Mouse (Mus musculus): ENCODE data around the gene Polr2i.
"Not testable (repeated sequence)": the region's sequence is repeated elsewhere in the genome, so short reads cannot be mapped to it uniquely, and the experiment has no call there.

Polr2i gene

GRCm38 (mm10) chr7:30231669-30232454, at the start of gene Polr2i, which contains the start of gene Tbcb:
Gene Polr2i (plus strand): TSS chr7:30231948.
Gene Tbcb (minus strand): TSS chr7:30232272.
- peak; percentile 99 for DNase-seq (ENCODE audit: low read depth, low spot score)

DNA sequence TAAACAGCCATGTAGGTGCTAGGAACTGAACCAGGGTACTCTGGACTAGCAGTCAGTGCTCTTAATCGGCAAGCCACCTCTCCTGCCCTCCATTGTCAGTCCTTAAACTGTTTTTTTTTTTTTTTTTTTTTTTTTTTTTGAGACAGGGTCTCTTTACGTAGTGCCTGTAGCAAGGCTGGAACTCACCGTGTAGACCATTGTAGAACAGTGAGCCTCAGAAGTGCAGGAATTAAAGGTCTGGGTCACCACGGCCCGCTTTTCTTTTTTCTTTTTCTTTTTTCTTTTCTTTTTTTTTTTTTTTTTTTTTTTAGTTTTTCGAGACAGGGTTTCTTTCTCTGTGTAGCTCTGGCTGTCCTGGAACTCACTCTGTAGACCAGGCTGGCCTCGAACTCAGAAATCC, 48.6 kb upstream of the Polr2i start:
- DNase-seq (ENCODE audit: low read depth, low spot score), result not testable (repeated sequence)

DNA sequence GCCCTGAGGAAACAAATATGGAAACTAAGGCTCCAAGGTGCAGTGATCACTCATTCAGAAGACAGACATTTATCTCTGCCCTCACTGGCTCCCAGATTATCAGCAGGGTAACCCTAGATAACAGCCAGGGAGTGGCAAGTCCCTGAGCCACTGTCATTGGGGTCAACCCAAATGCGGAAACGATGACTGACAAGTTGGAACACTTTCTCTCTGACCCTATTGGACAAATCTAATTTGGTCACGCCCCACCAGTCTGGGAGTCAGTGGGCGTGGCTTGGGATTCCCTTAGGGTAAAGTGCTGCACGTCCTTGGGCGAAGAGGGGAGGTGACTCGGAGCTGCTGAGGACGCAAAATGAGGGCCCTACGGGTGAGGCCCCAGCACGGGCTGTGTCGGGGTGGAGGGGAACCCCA, 47.9 kb upstream of the Polr2i start, which contains the start of gene Cox7a1:
Cox7a1 (plus strand) TSS at position 266 of the 411 bp plus-strand sequence.
- peak; percentile 16 for DNase-seq (ENCODE audit: low read depth, low spot score)

- DNase-seq (ENCODE audit: low read depth, low spot score), result no peak
Observed at GRCm38 (mm10) chr7:30184641-30185348, 47.0 kb upstream of the Polr2i start.

DNA sequence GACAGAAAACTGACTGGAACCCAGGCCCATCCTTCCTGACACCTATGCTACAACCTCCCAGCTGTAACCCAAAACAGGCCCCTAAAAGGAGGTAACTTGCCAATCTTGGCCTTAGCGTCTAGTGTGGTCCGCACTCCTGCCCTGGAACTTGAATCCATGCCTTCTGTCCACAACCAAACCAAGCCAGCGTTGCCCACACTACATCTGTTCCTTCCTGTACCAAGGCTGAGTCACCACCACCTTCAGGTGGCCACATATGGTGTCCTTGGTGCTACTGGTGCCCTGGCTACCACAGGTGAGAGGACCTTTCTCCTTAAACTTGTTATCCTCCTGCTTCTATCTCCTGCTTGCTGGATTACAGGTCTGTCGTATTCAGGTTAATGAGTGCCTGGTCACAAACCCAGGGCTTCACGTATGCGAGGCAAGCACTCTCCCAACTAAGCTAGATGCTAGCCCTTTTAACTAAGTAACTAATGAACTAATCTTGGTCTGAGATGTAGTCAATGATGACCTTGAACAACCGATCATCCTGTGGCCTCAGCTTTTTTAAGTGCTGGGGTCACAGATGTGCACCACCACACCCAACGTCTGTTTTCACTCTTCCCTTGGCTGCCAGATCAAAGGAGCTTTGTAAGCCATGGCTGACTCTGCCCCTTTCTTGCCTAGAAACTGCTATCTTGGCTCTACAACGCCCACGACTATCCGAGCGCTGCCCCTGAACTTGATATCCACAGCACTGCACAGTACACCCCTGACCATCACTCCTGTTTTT, 43.2 kb upstream of the Polr2i start:
- no peak for DNase-seq (ENCODE audit: low read depth, low spot score)

DNA sequence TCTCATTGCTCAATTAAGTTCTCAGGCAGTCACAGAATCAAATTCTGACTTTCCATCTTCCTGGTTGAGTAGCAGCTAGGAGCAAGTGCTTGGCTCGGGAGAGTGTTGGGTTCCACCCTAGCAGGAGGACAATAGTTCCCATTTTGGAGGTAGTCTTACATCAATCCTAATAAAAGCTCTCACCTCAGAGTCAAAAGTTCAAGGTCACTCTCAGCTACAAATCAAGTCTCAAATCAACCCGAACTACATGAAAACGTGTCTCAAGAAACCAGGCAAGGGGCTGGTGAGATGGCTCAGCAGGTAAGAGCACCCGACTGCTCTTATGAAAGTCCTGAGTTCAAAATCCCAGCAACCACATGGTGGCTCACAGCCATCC, 42.6 kb upstream of the Polr2i start:
- DNase-seq (ENCODE audit: low read depth, low spot score), result no peak

GRCm38 (mm10) chr7:30192088-30192487, 39.7 kb upstream of the Polr2i start:
- no peak for DNase-seq (ENCODE audit: low read depth, low spot score)

DNA sequence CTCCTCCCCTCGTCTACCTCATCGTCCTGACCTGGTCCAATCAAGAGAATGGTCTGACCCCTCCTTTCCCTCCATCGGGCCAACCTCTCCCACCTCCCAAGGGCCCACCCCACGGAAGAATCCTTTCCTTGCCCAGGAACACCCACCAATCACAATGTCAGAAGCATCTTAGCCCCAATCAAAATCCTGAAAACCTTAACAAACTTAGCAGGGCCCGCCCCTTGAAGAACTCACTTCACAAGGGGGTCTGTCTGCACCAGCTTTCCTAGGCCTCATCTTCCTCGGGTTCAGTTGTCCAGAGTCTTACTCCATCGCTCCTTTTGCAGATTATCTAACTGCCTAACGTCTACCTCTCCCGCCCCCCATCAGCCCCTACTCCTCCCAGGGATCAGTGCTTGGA, 38.7 kb upstream of the Polr2i start:
- no peak for DNase-seq (ENCODE audit: low read depth, low spot score)

GRCm38 (mm10) chr7:30193581-30194100, 38.1 kb upstream of the Polr2i start:
- peak; percentile 32 for DNase-seq (ENCODE audit: low read depth, low spot score)

GRCm38 (mm10) chr7:30194101-30194831, 37.5 kb upstream of the Polr2i start:
- peak; percentile 23 for DNase-seq (ENCODE audit: low read depth, low spot score)

DNA sequence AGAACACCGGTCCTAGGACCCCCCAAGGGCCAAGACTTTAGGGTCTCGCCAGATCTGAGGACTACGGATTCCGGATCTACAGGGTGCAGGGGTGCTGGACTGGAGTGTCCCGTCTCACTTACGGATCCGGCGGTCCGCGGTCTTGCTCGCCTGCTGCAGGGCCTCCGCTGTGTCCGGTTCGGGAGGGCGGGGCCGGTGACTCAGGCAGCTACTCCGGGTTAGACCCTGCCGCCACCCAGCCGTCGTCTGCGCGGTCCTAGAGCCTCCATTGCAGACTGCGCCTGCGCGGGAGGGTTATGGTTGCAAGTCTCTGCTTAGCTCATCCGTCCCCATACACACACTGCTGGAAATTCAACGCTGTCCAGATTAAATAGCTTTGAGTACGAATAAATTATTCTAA, 36.9 kb upstream of the Polr2i start:
- DNase-seq (ENCODE audit: low read depth, low spot score), result peak; percentile 95

GRCm38 (mm10) chr7:30195461-30195860, 36.3 kb upstream of the Polr2i start:
- no peak for DNase-seq (ENCODE audit: low read depth, low spot score)

DNA sequence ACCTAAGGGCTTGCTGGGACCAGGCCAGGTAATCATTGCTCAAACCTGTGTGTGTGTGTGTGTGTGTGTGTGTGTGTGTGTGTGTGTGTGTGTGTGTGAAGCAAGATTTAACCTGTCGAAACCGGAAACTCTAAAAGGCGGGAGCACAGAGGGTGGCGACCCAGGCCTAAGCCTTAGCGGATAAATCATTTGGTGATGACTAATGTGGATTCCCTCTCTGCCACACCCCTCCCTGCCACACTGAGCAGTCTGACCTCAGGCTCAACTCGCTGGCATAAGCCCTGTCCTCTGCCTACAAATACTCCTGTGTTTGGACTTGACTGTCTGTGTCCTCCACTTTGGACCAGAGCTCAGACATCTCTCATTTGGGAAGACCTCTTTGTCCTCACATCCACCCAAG, 35.6 kb upstream of the Polr2i start:
- no peak for DNase-seq (ENCODE audit: low read depth, low spot score)

- no peak for DNase-seq (ENCODE audit: low read depth, low spot score)
Observed at GRCm38 (mm10) chr7:30197592-30198129, 34.1 kb upstream of the Polr2i start.

DNA sequence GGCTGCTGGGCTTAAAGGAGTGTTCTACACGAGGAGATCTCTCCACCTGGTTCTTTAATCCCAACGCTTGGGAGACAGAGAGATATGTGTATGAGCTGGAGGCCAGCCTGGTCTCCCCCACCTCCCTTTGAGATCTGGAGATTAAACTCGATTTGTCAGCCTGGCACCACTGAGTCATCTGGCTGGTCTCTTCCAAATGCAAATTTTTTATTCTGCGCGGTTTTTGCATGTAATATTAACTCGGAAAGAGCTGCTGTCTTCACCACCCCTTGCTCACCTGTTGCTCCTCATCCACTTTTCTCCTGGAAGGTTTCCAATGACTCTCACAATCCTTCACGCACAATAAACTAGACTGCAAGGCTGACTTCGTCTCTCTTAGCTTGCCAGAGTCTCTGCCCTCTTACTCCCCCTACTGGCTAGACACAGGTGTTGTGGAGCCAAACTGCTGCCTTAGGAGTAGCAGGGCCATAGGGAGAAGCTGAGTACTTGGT, 33.2 kb upstream of the Polr2i start, which contains the start of gene Capns1:
Capns1 (minus strand) TSS at position 331 of the 491 bp plus-strand sequence.
- DNase-seq (ENCODE audit: low read depth, low spot score), result peak; percentile 78

DNA sequence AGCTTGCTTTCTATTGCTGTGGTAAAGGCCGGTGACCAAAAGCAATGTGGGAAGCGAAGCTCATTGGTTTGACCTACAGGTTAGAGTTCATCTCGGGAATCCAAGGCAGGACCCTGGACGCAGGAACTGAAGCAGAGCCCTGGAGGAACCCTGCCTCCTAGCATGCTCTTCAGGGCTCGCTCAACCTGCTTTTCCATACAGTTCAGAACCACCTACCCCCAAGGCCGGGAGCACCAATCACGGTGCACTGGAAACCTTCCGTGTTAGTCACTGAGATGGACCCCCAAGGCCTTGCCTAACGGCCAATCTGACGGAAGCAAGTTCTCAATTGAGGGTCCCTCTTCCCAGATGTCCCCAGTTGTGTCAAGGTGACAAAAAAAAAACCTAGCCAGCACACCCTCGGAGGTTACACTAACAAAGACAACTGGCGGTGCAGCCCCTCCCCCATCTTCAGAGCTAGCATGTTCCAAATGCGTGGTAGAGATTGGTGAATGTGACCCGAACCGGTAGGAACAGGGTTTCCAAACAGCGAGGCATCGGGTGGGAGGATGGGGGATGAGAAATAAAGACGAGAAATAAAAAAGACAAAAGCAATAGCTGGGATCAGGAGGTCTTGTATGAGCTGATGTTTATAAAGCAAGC, 32.1 kb upstream of the Polr2i start:
- DNase-seq (ENCODE audit: low read depth, low spot score), result no peak

DNA sequence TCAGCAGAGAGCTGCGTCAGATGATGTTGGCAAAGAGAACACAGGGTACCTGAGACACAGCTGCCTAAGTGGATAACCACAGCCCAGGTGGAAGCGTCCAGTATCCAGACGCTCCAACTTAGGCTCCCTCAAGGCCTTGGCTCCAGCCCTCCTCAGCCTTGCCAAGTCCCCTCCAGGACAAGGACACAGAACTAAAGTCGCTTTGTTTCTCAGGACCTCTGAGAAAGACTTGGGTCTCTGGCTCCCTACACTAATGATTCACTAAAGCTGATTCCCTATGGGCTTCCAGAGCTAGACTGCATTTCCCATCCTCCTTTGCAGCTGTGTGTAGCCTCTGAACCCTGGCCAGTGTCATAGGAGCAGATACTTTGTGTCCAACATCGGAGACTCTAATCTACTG, 31.5 kb upstream of the Polr2i start:
- DNase-seq (ENCODE audit: low read depth, low spot score), result no peak

DNA sequence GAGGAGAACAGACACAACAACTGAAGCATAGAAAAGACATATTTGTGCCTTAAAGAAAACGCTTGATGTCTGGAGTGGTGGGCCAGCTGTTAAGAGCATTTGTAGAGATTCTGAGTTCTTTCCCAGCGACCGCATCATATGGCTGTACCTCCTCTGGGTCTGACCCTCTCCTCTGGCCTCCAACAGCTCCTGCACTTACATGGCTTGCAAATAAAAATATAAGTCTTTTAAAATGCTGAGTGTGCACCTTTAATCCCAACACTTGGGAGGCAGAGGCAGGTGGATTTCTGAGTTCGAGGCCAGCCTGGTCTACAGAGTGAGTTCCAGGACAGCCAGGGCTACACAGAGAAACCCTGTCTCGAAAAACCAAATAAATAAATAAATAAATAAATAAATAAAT, 31.1 kb upstream of the Polr2i start:
- not testable (repeated sequence) for DNase-seq (ENCODE audit: low read depth, low spot score)

GRCm38 (mm10) chr7:30202895-30203690, 28.7 kb upstream of the Polr2i start:
- DNase-seq (ENCODE audit: low read depth, low spot score), result no peak
